11 mouse cellular contexts compared by ENCODE assay signal in genomic region chr14:54640121-54640520, GRCm38 (mm10). TPM values are rescaled to one million over a fixed set of nuclear protein-coding genes. Genes with fewer than 3 reads are reported as not detected.
DNase-seq lines count a peak whose midpoint lies in the region; ATAC-seq lines count a peak whose summit lies in the region.
"Had no signal": no experiment of that assay in that cellular context is flagged by ENCODE, and none has a peak within 500 bp of the region (broad histone marks: within the 10 kb centered on the region; RNA-seq: fewer than 3 reads in every experiment).

No protein-coding gene starts in this region.

- no peak overlapping the region for H3K27ac ChIP-seq in heart, embryonic 13.5 days (replicated peaks)
- H3K27ac ChIP-seq in embryonic facial prominence, embryonic 10.5 days (replicated peaks), result peak overlapping the region; percentile 95
- peak overlapping the region; percentile 26; the same call in 1 of the 2 replicates for H3K27ac ChIP-seq in hindbrain, embryonic 12.5 days
- H3K27ac ChIP-seq in midbrain, embryonic 11.5 days (ENCODE audit: low read depth, low read length), result no peak overlapping the region

- ATAC-seq in heart, embryonic 13.5 days (ENCODE audit: extremely low read depth, insufficient number of reproducible peaks, low FRiP score, low TSS enrichment), result no peak
- no peak for ATAC-seq in hindbrain, embryonic 12.5 days (ENCODE audit: low FRiP score)
- no peak for ATAC-seq in midbrain, embryonic 11.5 days (ENCODE audit: low FRiP score)

- peak overlapping the region; percentile 92 for H3K9ac ChIP-seq in heart, embryonic 13.5 days
- peak overlapping the region; percentile 91 for H3K9ac ChIP-seq in hindbrain, embryonic 12.5 days
- H3K9ac ChIP-seq in midbrain, embryonic 11.5 days (ENCODE audit: low read length), result peak overlapping the region; percentile 96

- intact Hi-C loops in heart, postnatal 25 days (cut with DNase I), result loop anchor here (10.0 kb wide), 1 partner anchor 415 kb away; no protein-coding TSS in a partner anchor

- H3K4me1 ChIP-seq in heart, embryonic 13.5 days, result peaks cover 17% of the 10 kb centered on the region
- peaks cover 35% of the 10 kb centered on the region for H3K4me1 ChIP-seq in embryonic facial prominence, embryonic 10.5 days
- H3K4me1 ChIP-seq in hindbrain, embryonic 12.5 days, result peaks cover 18% of the 10 kb centered on the region
- peaks cover 9% of the 10 kb centered on the region; the same call in 1 of the 2 replicates for H3K4me1 ChIP-seq in midbrain, embryonic 11.5 days (ENCODE audit: control insufficient read depth, insufficient read depth, low read length)

- peaks cover 3% of the 10 kb centered on the region; the same call in 1 of the 2 replicates for H3K27me3 ChIP-seq in heart, embryonic 13.5 days (replicated peaks)
- H3K27me3 ChIP-seq in embryonic facial prominence, embryonic 10.5 days (replicated peaks; ENCODE audit: low read depth, poor library complexity, severe bottlenecking), result no peaks in the 10 kb centered on the region
- H3K27me3 ChIP-seq in hindbrain, embryonic 12.5 days, result no peaks in the 10 kb centered on the region
- H3K27me3 ChIP-seq in midbrain, embryonic 11.5 days (ENCODE audit: control insufficient read depth, insufficient read depth, low read length), result no peaks in the 10 kb centered on the region

- DNase-seq in heart, postnatal 25 days (ENCODE audit: low spot score), result no peak
- DNase-seq in embryonic facial prominence, embryonic 10.5 days (ENCODE audit: low spot score), result no peak
- DNase-seq in midbrain, embryonic 11.5 days (ENCODE audit: low spot score, missing footprints), result no peak
- no peak for DNase-seq in frontal cortex, postnatal 25 days (ENCODE audit: low spot score in 2 of 2)
- DNase-seq in thymus, adult 18-20 months, result no peak
- DNase-seq in urinary bladder, postnatal 4 days (ENCODE audit: low spot score in 2 of 2), result no peak

- peaks cover 65% of the 10 kb centered on the region for H3K36me3 ChIP-seq in heart, embryonic 13.5 days
- peaks cover 75% of the 10 kb centered on the region for H3K36me3 ChIP-seq in embryonic facial prominence, embryonic 10.5 days (replicated peaks)
- peaks cover 62% of the 10 kb centered on the region for H3K36me3 ChIP-seq in hindbrain, embryonic 12.5 days
- H3K36me3 ChIP-seq in midbrain, embryonic 11.5 days (ENCODE audit: control insufficient read depth, insufficient read depth, low read length), result peaks cover 25% of the 10 kb centered on the region

- no peaks in the 10 kb centered on the region for H3K9me3 ChIP-seq in heart, embryonic 13.5 days
- H3K9me3 ChIP-seq in embryonic facial prominence, embryonic 10.5 days, result no peaks in the 10 kb centered on the region
- no peaks in the 10 kb centered on the region for H3K9me3 ChIP-seq in hindbrain, embryonic 12.5 days (replicated peaks)
- no peaks in the 10 kb centered on the region for H3K9me3 ChIP-seq in midbrain, embryonic 11.5 days (ENCODE audit: control insufficient read depth, low read length)

- H3K4me3 ChIP-seq in heart, embryonic 13.5 days, result peak overlapping the region; percentile 81
- peak overlapping the region; percentile 88 for H3K4me3 ChIP-seq in embryonic facial prominence, embryonic 10.5 days
- peak overlapping the region; percentile 70 for H3K4me3 ChIP-seq in hindbrain, embryonic 12.5 days
- H3K4me3 ChIP-seq in midbrain, embryonic 11.5 days (ENCODE audit: low read depth, low read length), result peak overlapping the region; percentile 74

- peak overlapping the region; percentile 99 for H3K4me2 ChIP-seq in heart, embryonic 13.5 days
- H3K4me2 ChIP-seq in hindbrain, embryonic 12.5 days (replicated peaks), result peak overlapping the region; percentile 87
- H3K4me2 ChIP-seq in midbrain, embryonic 11.5 days, result peak overlapping the region; percentile 94

- 32% methylated on average over 4 of the region's 4 CpGs for WGBS in heart, embryonic 13.5 days
- 16% methylated on average over 4 of the region's 4 CpGs for WGBS in embryonic facial prominence, embryonic 10.5 days
- 10% methylated on average over 4 of the region's 4 CpGs for WGBS in hindbrain, embryonic 12.5 days
- 32% methylated on average over 4 of the region's 4 CpGs for WGBS in midbrain, embryonic 11.5 days

RNA-seq across cellular contexts. Expression of gene Gm17606, which starts 0.6 kb away (rescaled TPM):
- not detected in 2 replicates for polyA plus RNA-seq in heart, embryonic 13.5 days (2015; fragmentation: Nextera tagmentation; extraction: Ambion mirVana)
- not detected for total RNA-seq in heart, postnatal 25 days (2021)
- polyA plus RNA-seq in embryonic facial prominence, embryonic 10.5 days (2016; fragmentation: Nextera tagmentation; extraction: Ambion mirVana), result not detected in 2 replicates
- polyA plus RNA-seq in hindbrain, embryonic 12.5 days (2016; fragmentation: Nextera tagmentation; extraction: Ambion mirVana), result not detected in 2 replicates
- not detected in 2 replicates for polyA plus RNA-seq in midbrain, embryonic 11.5 days (2014; fragmentation: Nextera tagmentation; extraction: Ambion mirVana)
- total RNA-seq: layer of hippocampus, postnatal 25 days; monocyte, adult 5-6 weeks had no signal
- polyA plus RNA-seq: frontal cortex, adult 2 months had no signal

RNA-seq across cellular contexts. Expression of gene Cdh24, which starts 1.0 kb away (rescaled TPM):
- polyA plus RNA-seq in heart, embryonic 13.5 days (2015; fragmentation: Nextera tagmentation; extraction: Ambion mirVana), result 1.7 and 2.1 TPM in 2 replicates
- under 1 TPM; 0.31 to 0.39 TPM for total RNA-seq in heart, postnatal 25 days (2021)
- 5.3 and 6.0 TPM in 2 replicates for polyA plus RNA-seq in embryonic facial prominence, embryonic 10.5 days (2016; fragmentation: Nextera tagmentation; extraction: Ambion mirVana)
- 10.3 and 10.9 TPM in 2 replicates for polyA plus RNA-seq in hindbrain, embryonic 12.5 days (2016; fragmentation: Nextera tagmentation; extraction: Ambion mirVana)
- 5.8 and 6.9 TPM in 2 replicates for polyA plus RNA-seq in midbrain, embryonic 11.5 days (2014; fragmentation: Nextera tagmentation; extraction: Ambion mirVana)

RNA-seq across cellular contexts. Expression of gene Psmb11, which starts 18.9 kb away (rescaled TPM):
- 0.23 and 0.68 TPM in 2 replicates for polyA plus RNA-seq in heart, embryonic 13.5 days (2015; fragmentation: Nextera tagmentation; extraction: Ambion mirVana)
- total RNA-seq in heart, postnatal 25 days (2021), result not detected
- 0.04 and 0.12 TPM in 2 replicates for polyA plus RNA-seq in embryonic facial prominence, embryonic 10.5 days (2016; fragmentation: Nextera tagmentation; extraction: Ambion mirVana)
- not detected in 2 replicates for polyA plus RNA-seq in hindbrain, embryonic 12.5 days (2016; fragmentation: Nextera tagmentation; extraction: Ambion mirVana)
- polyA plus RNA-seq in midbrain, embryonic 11.5 days (2014; fragmentation: Nextera tagmentation; extraction: Ambion mirVana), result 0.04 TPM in 1 of 2 replicates, not detected in the other
- total RNA-seq: monocyte, adult 5-6 weeks had no signal

RNA-seq across cellular contexts. Expression of gene Psmb5, which starts 22.3 kb away (rescaled TPM):
- polyA plus RNA-seq in heart, embryonic 13.5 days (2015; fragmentation: Nextera tagmentation; extraction: Ambion mirVana), result 323 and 363 TPM in 2 replicates
- total RNA-seq in heart, postnatal 25 days (2021), result 100 to 1,000 TPM; 195 to 201 TPM
- 486 and 490 TPM in 2 replicates for polyA plus RNA-seq in embryonic facial prominence, embryonic 10.5 days (2016; fragmentation: Nextera tagmentation; extraction: Ambion mirVana)
- polyA plus RNA-seq in hindbrain, embryonic 12.5 days (2016; fragmentation: Nextera tagmentation; extraction: Ambion mirVana), result 354 and 376 TPM in 2 replicates
- polyA plus RNA-seq in midbrain, embryonic 11.5 days (2014; fragmentation: Nextera tagmentation; extraction: Ambion mirVana), result 396 and 453 TPM in 2 replicates

RNA-seq across cellular contexts. Expression of gene 4931414P19Rik, which starts 34.3 kb away (rescaled TPM):
- polyA plus RNA-seq in heart, embryonic 13.5 days (2015; fragmentation: Nextera tagmentation; extraction: Ambion mirVana), result 5.8 and 6.0 TPM in 2 replicates
- 1 to 10 TPM; 3.7 to 4.0 TPM for total RNA-seq in heart, postnatal 25 days (2021)
- 9.3 and 12.4 TPM in 2 replicates for polyA plus RNA-seq in embryonic facial prominence, embryonic 10.5 days (2016; fragmentation: Nextera tagmentation; extraction: Ambion mirVana)
- 8.2 and 9.1 TPM in 2 replicates for polyA plus RNA-seq in hindbrain, embryonic 12.5 days (2016; fragmentation: Nextera tagmentation; extraction: Ambion mirVana)
- 5.9 and 8.5 TPM in 2 replicates for polyA plus RNA-seq in midbrain, embryonic 11.5 days (2014; fragmentation: Nextera tagmentation; extraction: Ambion mirVana)

Comparison
In these comparisons a context has a peak if more than half of its experiments do, and no peak if none do; other contexts are left out.
1. H3K27ac ChIP-seq: peak in embryonic facial prominence, embryonic 10.5 days (single experiment) and hindbrain, embryonic 12.5 days (single experiment); none in heart, embryonic 13.5 days (single experiment) and midbrain, embryonic 11.5 days (single experiment).
2. Peak in every context shown above with its lines, with median percentiles within 50 percentile points of each other: H3K4me2 ChIP-seq, H3K4me3 ChIP-seq and H3K9ac ChIP-seq.